In genomic region chr11:6011879-6012278, GRCm38 (mm10) we compare ENCODE assay signal across 25 mouse cellular contexts. TPM values are rescaled to one million over a fixed set of nuclear protein-coding genes. Genes with fewer than 3 reads are reported as not detected.
DNase-seq lines count a peak whose midpoint lies in the region; ATAC-seq and TF ChIP-seq lines count a peak whose summit lies in the region.
"Had no signal": no experiment of that assay in that cellular context is flagged by ENCODE, and none has a peak within 500 bp of the region (broad histone marks: within the 10 kb centered on the region; RNA-seq: fewer than 3 reads in every experiment).

No protein-coding gene starts in this region.

- no peak for TF ChIP-seq POLR2A in cerebellum, adult 2 months (IDR thresholded peaks at IDR 0.05; ENCODE audit: borderline replicate concordance, insufficient read depth, low read length)
- TF ChIP-seq POLR2A in small intestine, adult 2 months (IDR thresholded peaks at IDR 0.05; ENCODE audit: low read depth, low read length) = no peak; the same call in 1 of the 2 replicates

- peak overlapping the region; percentile 64 for H3K27ac ChIP-seq in cerebellum, adult 2 months (ENCODE audit: insufficient read depth, low read length)
- peak overlapping the region; percentile 67 for H3K27ac ChIP-seq in liver, postnatal 0 days (ENCODE audit: low read depth)
- H3K27ac ChIP-seq in liver, embryonic 11.5 days (ENCODE audit: low read depth, low read length) = no peak overlapping the region
- H3K27ac ChIP-seq in small intestine, adult 2 months (ENCODE audit: insufficient read depth, low read depth, low read length) = peak overlapping the region; percentile 57
- H3K27ac ChIP-seq in hindbrain, embryonic 10.5 days = no peak overlapping the region
- H3K27ac ChIP-seq: forebrain, embryonic 10.5 days; hindbrain, embryonic 12.5 days; layer of hippocampus, adult 2 months; limb, embryonic 12.5 days; midbrain, embryonic 13.5 days had no signal

- peaks cover 8% of the 10 kb centered on the region; the same call in 1 of the 2 replicates for H3K36me3 ChIP-seq in liver, postnatal 0 days (replicated peaks; ENCODE audit: insufficient read depth, low read length)
- H3K36me3 ChIP-seq in liver, embryonic 11.5 days (ENCODE audit: control insufficient read depth, insufficient read depth, low read length) = no peaks in the 10 kb centered on the region
- peaks cover 41% of the 10 kb centered on the region for H3K36me3 ChIP-seq in small intestine, adult 2 months (ENCODE audit: control insufficient read depth, insufficient read depth, low read length)
- H3K36me3 ChIP-seq in hindbrain, embryonic 10.5 days = no peaks in the 10 kb centered on the region
- H3K36me3 ChIP-seq: forebrain, embryonic 10.5 days; heart, embryonic 12.5 days; hindbrain, embryonic 12.5 days; limb, embryonic 12.5 days had no signal

- WGBS in cerebellum, adult 2 months = 60% methylated on average over 3 of the region's 3 CpGs
- 84% methylated on average over 3 of the region's 3 CpGs for WGBS in liver, postnatal 0 days (ENCODE audit: insufficient replicate concordance)
- 88% methylated on average over 3 of the region's 3 CpGs for WGBS in liver, embryonic 11.5 days
- 59% methylated on average over 3 of the region's 3 CpGs for WGBS in small intestine, adult 2 months
- 93% methylated on average over 3 of the region's 3 CpGs for whole genome bisulfite sequencing in hindbrain, embryonic 10.5 days

- ATAC-seq in liver, postnatal 0 days = peak; percentile 54
- ATAC-seq in liver, embryonic 11.5 days (replicated peaks; ENCODE audit: low FRiP score) = no peak
- ATAC-seq: forebrain, embryonic 16.5 days; midbrain, embryonic 13.5 days had no signal

- no peak overlapping the region for H3K9ac ChIP-seq in liver, postnatal 0 days (replicated peaks)
- no peak overlapping the region for H3K9ac ChIP-seq in liver, embryonic 11.5 days (ENCODE audit: low read depth, low read length)
- H3K9ac ChIP-seq: heart, embryonic 12.5 days; hindbrain, embryonic 12.5 days; limb, embryonic 12.5 days; midbrain, embryonic 13.5 days had no signal

- H3K4me2 ChIP-seq in liver, postnatal 0 days (ENCODE audit: low read depth, low read length) = no peak overlapping the region
- no peak overlapping the region for H3K4me2 ChIP-seq in liver, embryonic 11.5 days
- H3K4me2 ChIP-seq: heart, embryonic 12.5 days; hindbrain, embryonic 12.5 days; limb, embryonic 12.5 days; midbrain, embryonic 13.5 days had no signal

- TF ChIP-seq CTCF in cerebellum, adult 2 months (IDR thresholded peaks at IDR 0.05; ENCODE audit: borderline replicate concordance, insufficient read depth, low read depth, low read length) = no peak
- TF ChIP-seq CTCF in liver, postnatal 0 days (IDR thresholded peaks at IDR 0.05; ENCODE audit: low read depth) = no peak
- TF ChIP-seq CTCF in small intestine, adult 2 months (IDR thresholded peaks at IDR 0.05; ENCODE audit: extremely low read depth, insufficient read length, insufficient replicate concordance, low read depth, low read length) = no peak

- no peak overlapping the region for H3K4me3 ChIP-seq in cerebellum, adult 2 months (replicated peaks; ENCODE audit: insufficient read depth, low read depth, low read length)
- H3K4me3 ChIP-seq in liver, postnatal 0 days (ENCODE audit: low read depth, low read length) = no peak overlapping the region
- no peak overlapping the region for H3K4me3 ChIP-seq in liver, embryonic 11.5 days (ENCODE audit: low read depth, low read length)
- H3K4me3 ChIP-seq in small intestine, adult 2 months (ENCODE audit: low read depth, low read length) = peak overlapping the region; percentile 16; the same call in 1 of the 2 replicates
- H3K4me3 ChIP-seq in hindbrain, embryonic 10.5 days = no peak overlapping the region
- H3K4me3 ChIP-seq: forebrain, embryonic 10.5 days; heart, embryonic 12.5 days; hindbrain, embryonic 12.5 days; layer of hippocampus, adult 2 months; limb, embryonic 12.5 days; midbrain, embryonic 13.5 days had no signal

- H3K4me1 ChIP-seq in cerebellum, adult 2 months (ENCODE audit: control insufficient read depth, insufficient read depth, low read length) = peaks cover 44% of the 10 kb centered on the region
- no peaks in the 10 kb centered on the region for H3K4me1 ChIP-seq in liver, postnatal 0 days (ENCODE audit: insufficient read depth)
- no peaks in the 10 kb centered on the region for H3K4me1 ChIP-seq in liver, embryonic 11.5 days (replicated peaks; ENCODE audit: control insufficient read depth, insufficient read depth, low read length)
- peaks cover 8% of the 10 kb centered on the region for H3K4me1 ChIP-seq in small intestine, adult 2 months (ENCODE audit: control insufficient read depth, insufficient read depth, insufficient read length, low read length)
- peaks cover 3% of the 10 kb centered on the region; the same call in 1 of the 2 replicates for H3K4me1 ChIP-seq in hindbrain, embryonic 10.5 days (replicated peaks)
- H3K4me1 ChIP-seq: forebrain, embryonic 10.5 days; heart, embryonic 12.5 days; hindbrain, embryonic 12.5 days; limb, embryonic 12.5 days; midbrain, embryonic 13.5 days had no signal

- TF ChIP-seq EP300 in liver, postnatal 0 days (IDR thresholded peaks at IDR 0.05; ENCODE audit: low read depth) = no peak

- no peaks in the 10 kb centered on the region for H3K27me3 ChIP-seq in cerebellum, adult 2 months (ENCODE audit: control insufficient read depth, insufficient read depth, low read length)
- no peaks in the 10 kb centered on the region for H3K27me3 ChIP-seq in liver, postnatal 0 days (ENCODE audit: insufficient read depth, low read length)
- no peaks in the 10 kb centered on the region for H3K27me3 ChIP-seq in liver, embryonic 11.5 days (replicated peaks; ENCODE audit: control insufficient read depth, insufficient read depth, low read length)
- H3K27me3 ChIP-seq in small intestine, adult 2 months (ENCODE audit: control insufficient read depth, insufficient read depth, low read length) = no peaks in the 10 kb centered on the region
- H3K27me3 ChIP-seq in hindbrain, embryonic 10.5 days (ENCODE audit: insufficient read depth, poor library complexity, severe bottlenecking) = peaks cover 15% of the 10 kb centered on the region
- H3K27me3 ChIP-seq: midbrain, embryonic 13.5 days had no signal

- no peak for DNase-seq in cerebellum, adult 2 months
- no peak for DNase-seq in cerebellum, adult 9-10 months
- DNase-seq in liver, postnatal 0 days = peak; percentile 55
- no peak for DNase-seq in liver, embryonic 11.5 days (ENCODE audit: low spot score)
- DNase-seq in induced T-regulatory cell, adult 2 months (ENCODE audit: low read depth) = peak; percentile 57
- DNase-seq in hindbrain, embryonic 10.5 days (ENCODE audit: low spot score) = no peak
- no peak for DNase-seq in testis, postnatal 14 days (ENCODE audit: low spot score)
- DNase-seq: adrenal gland, postnatal 25 days; cerebellum, postnatal 14 days; gastrocnemius, postnatal 10 days; heart, postnatal 10 days; kidney, postnatal 25 days; layer of hippocampus, postnatal 36 days; lung, postnatal 10 days; retina, postnatal 1 day; right cerebral cortex, postnatal 25 days; thymus, postnatal 14 days had no signal

- H3K9me3 ChIP-seq in liver, postnatal 0 days (ENCODE audit: low read length) = no peaks in the 10 kb centered on the region
- H3K9me3 ChIP-seq in liver, embryonic 11.5 days (ENCODE audit: control insufficient read depth, low read length) = no peaks in the 10 kb centered on the region
- no peaks in the 10 kb centered on the region for H3K9me3 ChIP-seq in hindbrain, embryonic 10.5 days
- H3K9me3 ChIP-seq: forebrain, embryonic 10.5 days; hindbrain, embryonic 12.5 days; limb, embryonic 12.5 days; midbrain, embryonic 13.5 days had no signal

RNA-seq across cellular contexts. Expression of gene Camk2b, which starts 54.3 kb away (rescaled TPM):
- 479 and 518 TPM in 2 replicates for polyA plus RNA-seq in cerebellum, adult 2 months (2012; rRNA removed)
- 2.0 and 2.4 TPM in 2 replicates for polyA plus RNA-seq in liver, postnatal 0 days (2015; fragmentation: Nextera tagmentation; extraction: Ambion mirVana)
- 0.99 and 1.0 TPM in 2 replicates for polyA plus RNA-seq in liver, embryonic 11.5 days (2014; fragmentation: Nextera tagmentation; extraction: Ambion mirVana)
- polyA plus RNA-seq in small intestine, adult 2 months (2012; rRNA removed) = 1.2 and 8.1 TPM in 2 replicates
- 1.8 and 3.6 TPM in 2 replicates for polyA plus RNA-seq in hindbrain, embryonic 10.5 days (2016; fragmentation: Nextera tagmentation; extraction: Ambion mirVana)

RNA-seq across cellular contexts. Expression of gene Ykt6, which starts 56.4 kb away (rescaled TPM):
- polyA plus RNA-seq in cerebellum, adult 2 months (2012; rRNA removed) = 54.2 and 54.9 TPM in 2 replicates
- polyA plus RNA-seq in liver, postnatal 0 days (2015; fragmentation: Nextera tagmentation; extraction: Ambion mirVana) = 15.1 and 16.6 TPM in 2 replicates
- 18.4 TPM in 2 replicates for polyA plus RNA-seq in liver, embryonic 11.5 days (2014; fragmentation: Nextera tagmentation; extraction: Ambion mirVana)
- 56.2 and 84.5 TPM in 2 replicates for polyA plus RNA-seq in small intestine, adult 2 months (2012; rRNA removed)
- 53.4 and 54.5 TPM in 2 replicates for polyA plus RNA-seq in hindbrain, embryonic 10.5 days (2016; fragmentation: Nextera tagmentation; extraction: Ambion mirVana)

Comparison
In these comparisons a context has a peak if more than half of its experiments do, and no peak if none do; other contexts are left out.
1. DNase-seq: peak in liver, postnatal 0 days (single experiment) and induced T-regulatory cell, adult 2 months (single experiment); none in cerebellum, adult 2 months (0 of 2), cerebellum, adult 9-10 months (single experiment), liver, embryonic 11.5 days (single experiment), hindbrain, embryonic 10.5 days (single experiment) and testis, postnatal 14 days (single experiment).
2. H3K27ac ChIP-seq: peak in cerebellum, adult 2 months (single experiment), liver, postnatal 0 days (single experiment) and small intestine, adult 2 months (single experiment); none in liver, embryonic 11.5 days (single experiment) and hindbrain, embryonic 10.5 days (single experiment).
3. RNA of gene Camk2b, which starts 54.3 kb away (polyA plus RNA-seq): 479 to 518 TPM in cerebellum, adult 2 months; 1.2 to 8.1 TPM in small intestine, adult 2 months, 1.8 to 3.6 TPM in hindbrain, embryonic 10.5 days, 2.0 to 2.4 TPM in liver, postnatal 0 days and 0.99 to 1.0 TPM in liver, embryonic 11.5 days; every median in the first group is over 10 times any median in the second.